Mouse (Mus musculus): ENCODE results near the gene Prkn.

The Prkn gene

GRCm38 (mm10) chr17:11737905-11738304 is 897.7 kb downstream of the Prkn start:
- in situ Hi-C loops (cut with MseI, MboI): no loop called here

GRCm38 (mm10) chr17:11740716-11741115 is 900.5 kb downstream of the Prkn start:
- in situ Hi-C loops (cut with MseI, MboI): no loop called here

GRCm38 (mm10) chr17:11741161-11741560 is 901.0 kb downstream of the Prkn start:
- in situ Hi-C loops (cut with MseI, MboI): no loop called here

- in situ Hi-C loops (cut with MseI, MboI): no loop called here
Observed at GRCm38 (mm10) chr17:11751251-11751650, 911.1 kb downstream of the Prkn start.

- in situ Hi-C loops (cut with MseI, MboI): no loop called here
Observed at GRCm38 (mm10) chr17:11752686-11753085, 912.5 kb downstream of the Prkn start.

- in situ Hi-C loops (cut with MseI, MboI): no loop called here
Observed at GRCm38 (mm10) chr17:11765117-11765516, 924.9 kb downstream of the Prkn start.

GRCm38 (mm10) chr17:11765581-11765980 is 925.4 kb downstream of the Prkn start:
- in situ Hi-C loops (cut with MseI, MboI): no loop called here

- in situ Hi-C loops (cut with MseI, MboI): no loop called here
Observed at GRCm38 (mm10) chr17:11767301-11767700, 927.1 kb downstream of the Prkn start.

- in situ Hi-C loops (cut with MseI, MboI): no loop called here
Observed at GRCm38 (mm10) chr17:11768345-11768744, 928.2 kb downstream of the Prkn start.

GRCm38 (mm10) chr17:11768971-11769370 is 928.8 kb downstream of the Prkn start:
- in situ Hi-C loops (cut with MseI, MboI): no loop called here

GRCm38 (mm10) chr17:11769513-11769912 is 929.3 kb downstream of the Prkn start:
- in situ Hi-C loops (cut with MseI, MboI): no loop called here

- in situ Hi-C loops (cut with MseI, MboI): no loop called here
Observed at GRCm38 (mm10) chr17:11779547-11779946, 939.4 kb downstream of the Prkn start.

- in situ Hi-C loops (cut with MseI, MboI): no loop called here
Observed at GRCm38 (mm10) chr17:11780005-11780404, 939.8 kb downstream of the Prkn start.

- in situ Hi-C loops (cut with MseI, MboI): no loop called here
Observed at GRCm38 (mm10) chr17:11780805-11781481, 940.8 kb downstream of the Prkn start.

- in situ Hi-C loops (cut with MseI, MboI): no loop called here
Observed at GRCm38 (mm10) chr17:11788270-11788936, 948.2 kb downstream of the Prkn start.

GRCm38 (mm10) chr17:11795979-11796378 is 955.8 kb downstream of the Prkn start:
- in situ Hi-C loops (cut with MseI, MboI): no loop called here

GRCm38 (mm10) chr17:11801226-11801625 is 961.0 kb downstream of the Prkn start:
- in situ Hi-C loops (cut with MseI, MboI): no loop called here

GRCm38 (mm10) chr17:11807280-11807679 is 967.1 kb downstream of the Prkn start:
- in situ Hi-C loops (cut with MseI, MboI): no loop called here

GRCm38 (mm10) chr17:11817886-11818285 is 977.7 kb downstream of the Prkn start:
- in situ Hi-C loops (cut with MseI, MboI): no loop called here

GRCm38 (mm10) chr17:11819506-11819905 is 979.3 kb downstream of the Prkn start:
- in situ Hi-C loops (cut with MseI, MboI): no loop called here

GRCm38 (mm10) chr17:11820757-11821156 is 980.6 kb downstream of the Prkn start:
- in situ Hi-C loops (cut with MseI, MboI): no loop called here

GRCm38 (mm10) chr17:11829501-11829900 is 989.3 kb downstream of the Prkn start:
- in situ Hi-C loops (cut with MseI, MboI): no loop called here

- in situ Hi-C loops (cut with MseI, MboI): no loop called here
Observed at GRCm38 (mm10) chr17:11837121-11837520, 996.9 kb downstream of the Prkn start.

Data from mouse trophoblast stem cell (cell line).